Mouse (Mus musculus): ENCODE data around the gene Wfdc21. TPM values are rescaled to one million over a fixed set of nuclear protein-coding genes. Genes with fewer than 3 reads are reported as not detected.

Gene Wfdc21
- polyA plus RNA-seq, 1 experiment: 0.36 TPM

- H3K27me3 ChIP-seq (ENCODE audit: control insufficient read depth, insufficient read depth, low read length): no peaks in the 10 kb centered on the region
These were observed 37.9 kb downstream of the Wfdc21 start for GRCm38 (mm10) chr11:83784661-83785060.

GRCm38 (mm10) chr11:83785366-83785765 lies 38.6 kb downstream of the Wfdc21 start:
- DNase-seq: peak; percentile 13 to 35
- 5% methylated on average over 2 of the region's 2 CpGs for WGBS
- TF ChIP-seq POLR2A (IDR thresholded peaks at IDR 0.05; ENCODE audit: borderline replicate concordance, insufficient read depth, low read length) (no peak), CTCF (IDR thresholded peaks at IDR 0.05; ENCODE audit: borderline replicate concordance, insufficient read depth, low read depth, low read length) (peak; percentile 68; the same call in 1 of the 2 replicates)
- Histone ChIP-seq H3K4me3 (replicated peaks; ENCODE audit: insufficient read depth, low read depth, low read length) (no peak overlapping the region), H3K27me3 (ENCODE audit: control insufficient read depth, insufficient read depth, low read length) (no peaks in the 10 kb centered on the region), H3K27ac (ENCODE audit: insufficient read depth, low read length) (no peak overlapping the region), H3K4me1 (ENCODE audit: control insufficient read depth, insufficient read depth, low read length) (no peaks in the 10 kb centered on the region)

More at GRCm38 (mm10) chr11:83784661-83785060, 37.9 kb downstream of the Wfdc21 start:
- TF ChIP-seq CTCF (IDR thresholded peaks at IDR 0.05; ENCODE audit: borderline replicate concordance, insufficient read depth, low read depth, low read length): no peak
- TF ChIP-seq POLR2A (IDR thresholded peaks at IDR 0.05; ENCODE audit: borderline replicate concordance, insufficient read depth, low read length): no peak
- Histone ChIP-seq H3K27ac (ENCODE audit: insufficient read depth, low read length) (no peak overlapping the region), H3K4me3 (replicated peaks; ENCODE audit: insufficient read depth, low read depth, low read length) (no peak overlapping the region), H3K4me1 (ENCODE audit: control insufficient read depth, insufficient read depth, low read length) (no peaks in the 10 kb centered on the region)
- 89% methylated on average over 2 of the region's 2 CpGs for WGBS
- no peak for DNase-seq

- no peak for TF ChIP-seq CTCF (IDR thresholded peaks at IDR 0.05; ENCODE audit: borderline replicate concordance, insufficient read depth, low read depth, low read length)
- TF ChIP-seq POLR2A (IDR thresholded peaks at IDR 0.05; ENCODE audit: borderline replicate concordance, insufficient read depth, low read length): no peak
- Histone ChIP-seq H3K27ac (ENCODE audit: insufficient read depth, low read length) (no peak overlapping the region), H3K4me3 (replicated peaks; ENCODE audit: insufficient read depth, low read depth, low read length) (no peak overlapping the region), H3K27me3 (ENCODE audit: control insufficient read depth, insufficient read depth, low read length) (no peaks in the 10 kb centered on the region), H3K4me1 (ENCODE audit: control insufficient read depth, insufficient read depth, low read length) (no peaks in the 10 kb centered on the region)
- no peak for DNase-seq
- 69% methylated on average over 4 of the region's 4 CpGs for WGBS
These were observed 40.1 kb downstream of the Wfdc21 start for GRCm38 (mm10) chr11:83786835-83787234.

- Histone ChIP-seq H3K4me1 (ENCODE audit: control insufficient read depth, insufficient read depth, low read length) (no peaks in the 10 kb centered on the region), H3K27me3 (ENCODE audit: control insufficient read depth, insufficient read depth, low read length) (no peaks in the 10 kb centered on the region), H3K4me3 (replicated peaks; ENCODE audit: insufficient read depth, low read depth, low read length) (no peak overlapping the region), H3K27ac (ENCODE audit: insufficient read depth, low read length) (no peak overlapping the region)
- WGBS: 76% methylated on average over 15 of the region's 15 CpGs
- TF ChIP-seq POLR2A (IDR thresholded peaks at IDR 0.05; ENCODE audit: borderline replicate concordance, insufficient read depth, low read length) (no peak), CTCF (IDR thresholded peaks at IDR 0.05; ENCODE audit: borderline replicate concordance, insufficient read depth, low read depth, low read length) (no peak)
- DNase-seq: no peak
These were observed 40.8 kb downstream of the Wfdc21 start for GRCm38 (mm10) chr11:83787401-83788021.

GRCm38 (mm10) chr11:83788331-83788730 lies 41.6 kb downstream of the Wfdc21 start:
- H3K27ac ChIP-seq (ENCODE audit: insufficient read depth, low read length): no peak overlapping the region
- TF ChIP-seq CTCF (IDR thresholded peaks at IDR 0.05; ENCODE audit: borderline replicate concordance, insufficient read depth, low read depth, low read length) (no peak), POLR2A (IDR thresholded peaks at IDR 0.05; ENCODE audit: borderline replicate concordance, insufficient read depth, low read length) (no peak)

GRCm38 (mm10) chr11:83789259-83789658 lies 42.5 kb downstream of the Wfdc21 start:
- DNase-seq: no peak
- no peaks in the 10 kb centered on the region for H3K27me3 ChIP-seq (ENCODE audit: control insufficient read depth, insufficient read depth, low read length)
- WGBS: 77% methylated on average over 13 of the region's 13 CpGs
- no peak overlapping the region for H3K4me3 ChIP-seq (replicated peaks; ENCODE audit: insufficient read depth, low read depth, low read length)
- no peaks in the 10 kb centered on the region for H3K4me1 ChIP-seq (ENCODE audit: control insufficient read depth, insufficient read depth, low read length)
- no peak overlapping the region for H3K27ac ChIP-seq (ENCODE audit: insufficient read depth, low read length)
- TF ChIP-seq POLR2A (IDR thresholded peaks at IDR 0.05; ENCODE audit: borderline replicate concordance, insufficient read depth, low read length) (no peak), CTCF (IDR thresholded peaks at IDR 0.05; ENCODE audit: borderline replicate concordance, insufficient read depth, low read depth, low read length) (no peak)

More at GRCm38 (mm10) chr11:83788331-83788730, 41.6 kb downstream of the Wfdc21 start:
- DNase-seq: no peak
- whole genome bisulfite sequencing: 65% methylated on average over 8 of the region's 8 CpGs
- Histone ChIP-seq H3K27me3 (ENCODE audit: control insufficient read depth, insufficient read depth, low read length) (no peaks in the 10 kb centered on the region), H3K4me3 (replicated peaks; ENCODE audit: insufficient read depth, low read depth, low read length) (no peak overlapping the region), H3K4me1 (ENCODE audit: control insufficient read depth, insufficient read depth, low read length) (no peaks in the 10 kb centered on the region)

- Histone ChIP-seq H3K4me1 (ENCODE audit: control insufficient read depth, insufficient read depth, low read length) (no peaks in the 10 kb centered on the region), H3K27me3 (ENCODE audit: control insufficient read depth, insufficient read depth, low read length) (no peaks in the 10 kb centered on the region), H3K27ac (ENCODE audit: insufficient read depth, low read length) (no peak overlapping the region), H3K4me3 (replicated peaks; ENCODE audit: insufficient read depth, low read depth, low read length) (no peak overlapping the region)
- 70% methylated on average over 4 of the region's 4 CpGs for WGBS
- DNase-seq: no peak
- TF ChIP-seq CTCF (IDR thresholded peaks at IDR 0.05; ENCODE audit: borderline replicate concordance, insufficient read depth, low read depth, low read length) (no peak), POLR2A (IDR thresholded peaks at IDR 0.05; ENCODE audit: borderline replicate concordance, insufficient read depth, low read length) (no peak)
These were observed 44.4 kb downstream of the Wfdc21 start for GRCm38 (mm10) chr11:83791133-83791532.

GRCm38 (mm10) chr11:83792316-83792914 lies 45.7 kb downstream of the Wfdc21 start:
- TF ChIP-seq POLR2A (IDR thresholded peaks at IDR 0.05; ENCODE audit: borderline replicate concordance, insufficient read depth, low read length) (no peak), CTCF (IDR thresholded peaks at IDR 0.05; ENCODE audit: borderline replicate concordance, insufficient read depth, low read depth, low read length) (no peak)
- DNase-seq: no peak
- WGBS: 82% methylated on average over 12 of the region's 12 CpGs

More at GRCm38 (mm10) chr11:83792316-83792914, 45.7 kb downstream of the Wfdc21 start:
- Histone ChIP-seq H3K27ac (ENCODE audit: insufficient read depth, low read length) (no peak overlapping the region), H3K4me1 (ENCODE audit: control insufficient read depth, insufficient read depth, low read length) (no peaks in the 10 kb centered on the region), H3K4me3 (replicated peaks; ENCODE audit: insufficient read depth, low read depth, low read length) (no peak overlapping the region), H3K27me3 (ENCODE audit: control insufficient read depth, insufficient read depth, low read length) (no peaks in the 10 kb centered on the region)

Measured in cerebellum, adult 2 months (tissue).